Mouse (Mus musculus) kidney, embryonic 14.5 days (tissue): Measurements from ENCODE around the gene Olfr725. TPM values are rescaled to one million over a fixed set of nuclear protein-coding genes. Genes with fewer than 3 reads are reported as not detected.

Source experiments
- polyA plus RNA-seq: library from polyadenylated mRNA; unstranded; fragments of >200 nt; fragmentation: Nextera tagmentation; extraction: Ambion mirVana; gene quantifications from 2 replicates; pipeline ENCODE4 v1.2.1, GENCODE M21; 2014

Olfr725 gene
- polyA plus RNA-seq, 1 experiment from 2014 or later: not detected

Other genes starting within 250 kb of the Olfr725 start
- gene Olfr722, start 138.4 kb downstream of the Olfr725 start, polyA plus RNA-seq: not detected in 2 replicates
- not detected in 2 replicates for gene Olfr723, start 108.6 kb downstream of the Olfr725 start, polyA plus RNA-seq
- gene Olfr724, start 77.1 kb downstream of the Olfr725 start, polyA plus RNA-seq: not detected in 2 replicates
- gene Olfr726, start 50.6 kb upstream of the Olfr725 start, polyA plus RNA-seq: not detected in 2 replicates
- gene Olfr727, start 82.8 kb upstream of the Olfr725 start, polyA plus RNA-seq: not detected in 2 replicates
- gene Olfr728, start 102.3 kb upstream of the Olfr725 start, polyA plus RNA-seq: not detected in 2 replicates
- gene Olfr729, start 112.5 kb upstream of the Olfr725 start, polyA plus RNA-seq: not detected in 2 replicates
- gene Olfr730, start 147.8 kb upstream of the Olfr725 start, polyA plus RNA-seq: not detected in 2 replicates
- not detected in 2 replicates for gene Olfr731, start 201.5 kb upstream of the Olfr725 start, polyA plus RNA-seq
- not detected in 2 replicates for gene Olfr732, start 243.8 kb upstream of the Olfr725 start, polyA plus RNA-seq